Mouse (Mus musculus): Measurements from ENCODE around the gene Xpo5.

DNA sequence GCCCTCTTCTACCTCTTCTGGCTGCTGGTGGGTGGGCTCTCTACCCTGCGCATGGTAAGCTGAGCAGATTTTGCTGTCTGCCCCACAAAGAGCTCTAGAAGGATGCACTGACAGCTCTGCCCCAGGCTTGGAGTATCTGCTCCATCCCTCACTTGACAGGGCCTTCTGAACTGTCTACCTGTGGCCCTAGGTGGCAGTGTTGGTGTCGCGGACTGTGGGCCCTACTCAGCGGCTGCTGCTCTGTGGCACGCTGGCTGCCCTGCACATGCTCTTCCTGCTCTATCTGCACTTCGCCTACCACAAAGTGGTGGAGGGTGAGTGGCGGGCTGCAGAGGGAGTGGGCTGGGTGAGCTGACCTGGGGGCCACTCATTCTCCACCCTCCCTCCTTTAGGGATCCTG lies 48.6 kb downstream of the Xpo5 start:
- TF ChIP-seq MAFK (IDR thresholded peaks at IDR 0.05; ENCODE audit: insufficient read depth, low read depth, low read length) (no peak), ZNF384 (IDR thresholded peaks at IDR 0.05; ENCODE audit: low read depth, low read length) (no peak)

Measured in ES-E14 (cell line).